Mouse (Mus musculus) midbrain, embryonic 12.5 days (tissue): ENCODE data around the gene Olfr1431. TPM values are rescaled to one million over a fixed set of nuclear protein-coding genes. Genes with fewer than 3 reads are reported as not detected.
"Not testable (repeated sequence)": the region's sequence is repeated elsewhere in the genome, so short reads cannot be mapped to it uniquely, and the experiment has no call there.

ENCODE experiments used
- ATAC-seq: fragments of 200-750 bp; cut with Nextera tagmentation; 2 replicates; pipeline ENCODE4 v1.8.0; 2017; ENCODE audit warnings: low read depth, moderate TSS enrichment, moderate library complexity; ENCODE audit not compliant: low FRiP score
- H3K27ac ChIP-seq: fragments of 300-500 bp; sonication (generic); replicated peaks from 2 replicates; pipeline ENCODE4 v1.5.1; 2016; ENCODE audit warnings: mild to moderate bottlenecking
- H3K27me3 ChIP-seq: fragments of 300-500 bp; sonication (generic); 2 replicates; pipeline ENCODE4 v1.6.1; 2016; ENCODE audit warnings: mild to moderate bottlenecking
- H3K36me3 ChIP-seq: fragments of 300-500 bp; sonication (generic); 2 replicates; pipeline ENCODE4 v1.6.1; 2016
- H3K4me1 ChIP-seq: fragments of 300-500 bp; sonication (generic); 2 replicates; pipeline ENCODE4 v1.6.1; 2016
- H3K4me2 ChIP-seq: fragments of 300-500 bp; sonication (generic); replicated peaks from 2 replicates; pipeline ENCODE4 v1.6.1; 2016; ENCODE audit warnings: mild to moderate bottlenecking, moderate library complexity
- H3K4me3 ChIP-seq: fragments of 300-500 bp; sonication (generic); 2 replicates; pipeline ENCODE4 v1.5.1; 2016; ENCODE audit warnings: mild to moderate bottlenecking
- H3K9ac ChIP-seq: fragments of 300-500 bp; sonication (generic); replicated peaks from 2 replicates; pipeline ENCODE4 v1.6.1; 2016; ENCODE audit warnings: mild to moderate bottlenecking, moderate library complexity
- H3K9me3 ChIP-seq: fragments of 300-500 bp; sonication (generic); 2 replicates; pipeline ENCODE4 v1.6.1; 2016; ENCODE audit warnings: mild to moderate bottlenecking
- WGBS: fragments of 180-500 bp; shearing (Covaris S2); methylation state at CpG from one replicate; pipeline ENCODE4 v1.1.7; 2016; 5-methylcytosine and 5-hydroxymethylcytosine counted together
- polyA plus RNA-seq: library from polyadenylated mRNA; unstranded; fragments of >200 nt; fragmentation: Nextera tagmentation; extraction: Ambion mirVana; gene quantifications from 2 replicates; pipeline ENCODE4 v1.2.1, GENCODE M21; 2016

The Olfr1431 gene
- not detected in 2 replicates for polyA plus RNA-seq

GRCm38 (mm10) chr19:12200334-12200733 is at the start of gene Olfr1431:
Olfr1431 (plus strand) TSS chr19:12200634.
- Histone ChIP-seq H3K4me3 (no peak within 1 kb of the TSS), H3K27ac (no peak within 1 kb of the TSS), H3K36me3 (no peaks in the 10 kb centered on the region), H3K9ac (no peak within 1 kb of the TSS), H3K4me1 (no peaks in the 10 kb centered on the region), H3K27me3 (no peaks in the 10 kb centered on the region), H3K9me3 (no peaks in the 10 kb centered on the region; the same call in 1 of the 2 replicates), H3K4me2 (no peak within 1 kb of the TSS)
- ATAC-seq: no peak
- WGBS: 88% methylated on average over 1 of the region's 1 CpGs

- H3K4me3 ChIP-seq, H3K36me3 ChIP-seq, H3K4me2 ChIP-seq, H3K27me3 ChIP-seq, H3K4me1 ChIP-seq, H3K9ac ChIP-seq, ATAC-seq, H3K27ac ChIP-seq, H3K9me3 ChIP-seq: not testable (repeated sequence)
- 29% methylated on average over 1 of the region's 1 CpGs for WGBS
Observed at GRCm38 (mm10) chr19:12170062-12170599, 30.3 kb upstream of the Olfr1431 start, which contains the start of gene Olfr1555-ps1. Olfr1555-ps1 (minus strand) TSS chr19:12170112.

GRCm38 (mm10) chr19:12175431-12175830 is 25.0 kb upstream of the Olfr1431 start:
- not testable (repeated sequence) for H3K4me3 ChIP-seq, H3K27ac ChIP-seq, H3K36me3 ChIP-seq, H3K27me3 ChIP-seq, H3K4me1 ChIP-seq, H3K9me3 ChIP-seq, H3K4me2 ChIP-seq, H3K9ac ChIP-seq, ATAC-seq
- 84% methylated on average over 5 of the region's 5 CpGs for WGBS

GRCm38 (mm10) chr19:12199076-12199475 is 1.4 kb upstream of the Olfr1431 start:
- not testable (repeated sequence) for H3K36me3 ChIP-seq, H3K4me3 ChIP-seq, ATAC-seq, H3K4me2 ChIP-seq, H3K9me3 ChIP-seq, H3K4me1 ChIP-seq, H3K27ac ChIP-seq, H3K9ac ChIP-seq, H3K27me3 ChIP-seq
- 70% methylated on average over 4 of the region's 4 CpGs for whole genome bisulfite sequencing

- H3K27me3 ChIP-seq, H3K27ac ChIP-seq, H3K9ac ChIP-seq, H3K36me3 ChIP-seq, H3K4me1 ChIP-seq, ATAC-seq, H3K4me2 ChIP-seq, H3K9me3 ChIP-seq, H3K4me3 ChIP-seq: not testable (repeated sequence)
Observed at GRCm38 (mm10) chr19:12232496-12232895, 32.1 kb downstream of the Olfr1431 start, which contains the start of gene Olfr1432. Olfr1432 (minus strand) TSS chr19:12232596.

GRCm38 (mm10) chr19:12241559-12241958 is 41.1 kb downstream of the Olfr1431 start, which contains the start of gene Olfr262:
Olfr262 (minus strand) TSS chr19:12241659.
- no peaks in the 10 kb centered on the region for H3K9me3 ChIP-seq
- no peak within 1 kb of the TSS for H3K9ac ChIP-seq
- H3K36me3 ChIP-seq: no peaks in the 10 kb centered on the region
- WGBS: 87% methylated on average over 1 of the region's 1 CpGs
- ATAC-seq: no peak
- no peak within 1 kb of the TSS for H3K27ac ChIP-seq
- no peaks in the 10 kb centered on the region for H3K27me3 ChIP-seq
- H3K4me3 ChIP-seq: no peak within 1 kb of the TSS
- H3K4me2 ChIP-seq: no peak within 1 kb of the TSS
- no peaks in the 10 kb centered on the region for H3K4me1 ChIP-seq

- ATAC-seq: no peak
- Histone ChIP-seq H3K27me3 (no peaks in the 10 kb centered on the region), H3K4me3 (no peak within 1 kb of the TSS), H3K9ac (no peak within 1 kb of the TSS), H3K4me1 (no peaks in the 10 kb centered on the region), H3K4me2 (no peak within 1 kb of the TSS), H3K27ac (no peak within 1 kb of the TSS), H3K9me3 (no peaks in the 10 kb centered on the region), H3K36me3 (no peaks in the 10 kb centered on the region)
- 59% methylated on average over 1 of the region's 1 CpGs for WGBS
Observed at GRCm38 (mm10) chr19:12260732-12261131, 60.3 kb downstream of the Olfr1431 start, which contains the start of gene Olfr235. Olfr235 (plus strand) TSS chr19:12261032.

Other genes starting within 250 kb of the Olfr1431 start
- 4.7 and 5.0 TPM in 2 replicates for gene Osbp, start 234.7 kb upstream of the Olfr1431 start, polyA plus RNA-seq
- 0.04 TPM in 1 of 2 replicates, not detected in the other for gene Olfr1423, start 159.3 kb upstream of the Olfr1431 start, polyA plus RNA-seq
- not detected in 2 replicates for gene Olfr1424, start 138.0 kb upstream of the Olfr1431 start, polyA plus RNA-seq
- gene Olfr1425, start 122.9 kb upstream of the Olfr1431 start, polyA plus RNA-seq: not detected in 2 replicates
- gene Olfr1426, start 108.6 kb upstream of the Olfr1431 start, polyA plus RNA-seq: not detected in 2 replicates
- not detected in 2 replicates for gene Olfr1427, start 97.3 kb upstream of the Olfr1431 start, polyA plus RNA-seq
- not detected in 2 replicates for gene Olfr1428, start 84.7 kb upstream of the Olfr1431 start, polyA plus RNA-seq
- gene Olfr76, start 77.4 kb upstream of the Olfr1431 start, polyA plus RNA-seq: not detected in 2 replicates
- gene Olfr1555-ps1, start 30.5 kb upstream of the Olfr1431 start, polyA plus RNA-seq: not detected in 2 replicates
- gene Olfr1432, start 32.0 kb downstream of the Olfr1431 start, polyA plus RNA-seq: not detected in 2 replicates
- gene Olfr262, start 41.0 kb downstream of the Olfr1431 start, polyA plus RNA-seq: not detected in 2 replicates
- gene Olfr235, start 60.4 kb downstream of the Olfr1431 start, polyA plus RNA-seq: not detected in 2 replicates
- gene Olfr1434, start 79.2 kb downstream of the Olfr1431 start, polyA plus RNA-seq: not detected in 2 replicates
- not detected in 2 replicates for gene Olfr1436, start 98.5 kb downstream of the Olfr1431 start, polyA plus RNA-seq
- gene Olfr1437, start 124.5 kb downstream of the Olfr1431 start, polyA plus RNA-seq: not detected in 2 replicates
- gene Olfr1438-ps1, start 135.3 kb downstream of the Olfr1431 start, polyA plus RNA-seq: not detected in 2 replicates
- not detected in 2 replicates for gene Olfr1440, start 186.6 kb downstream of the Olfr1431 start, polyA plus RNA-seq
- not detected in 2 replicates for gene Olfr1441, start 216.8 kb downstream of the Olfr1431 start, polyA plus RNA-seq
- gene Pfpl, start 227.3 kb downstream of the Olfr1431 start, polyA plus RNA-seq: not detected in 2 replicates